Mouse (Mus musculus): ENCODE results near the gene Exosc3.
A peak's percentile ranks its signal among the peaks of the same experiment; 100 is the strongest.

Exosc3 gene

DNA sequence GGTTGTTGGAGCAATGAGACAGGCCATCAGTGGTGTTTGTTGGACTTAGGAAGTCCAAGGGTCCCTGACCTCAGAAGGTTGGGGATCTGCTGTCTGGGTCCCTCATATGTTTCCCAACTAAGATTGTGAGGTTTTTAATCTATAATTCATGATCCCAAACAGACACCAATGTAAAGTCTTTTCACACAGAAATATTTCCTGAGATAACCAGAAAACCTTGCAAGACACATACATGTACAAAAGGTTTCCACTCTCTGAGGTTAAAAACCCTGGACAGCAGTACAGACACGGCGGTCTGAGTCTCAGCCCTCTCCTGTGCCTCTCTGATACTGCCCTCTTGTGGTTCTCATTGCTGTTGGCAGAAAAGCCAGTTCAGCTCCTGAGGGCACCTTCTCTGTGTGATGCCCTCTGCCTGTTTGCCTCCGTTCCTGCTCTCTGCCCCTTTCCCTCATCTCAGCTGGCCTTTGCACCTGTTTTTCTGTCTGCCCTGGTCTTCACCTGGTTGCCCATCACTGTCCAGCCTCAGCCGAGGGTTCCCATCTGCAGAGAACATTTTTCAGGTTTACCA is 62.5 kb downstream of the Exosc3 start:
- DNase-seq: peak; percentile 84

DNA sequence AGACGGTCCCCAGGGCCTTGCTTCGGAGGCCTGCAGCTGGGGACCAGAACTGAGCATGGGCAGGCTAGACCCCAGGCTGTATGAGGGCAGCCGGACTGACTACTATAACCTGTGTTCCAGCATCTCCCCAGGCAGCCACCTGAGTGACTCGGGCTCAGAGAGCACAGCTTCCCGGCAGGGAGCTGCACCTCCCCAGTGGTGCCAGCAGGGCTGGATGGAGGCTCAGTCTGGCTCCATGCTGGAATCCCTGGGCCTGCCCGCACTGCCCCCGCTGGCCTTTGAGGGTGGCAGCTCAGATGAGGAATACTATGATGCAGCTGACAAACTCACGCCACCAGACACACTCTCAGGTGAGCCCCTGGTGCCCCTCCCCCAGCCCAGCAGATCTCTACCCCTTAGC is 63.2 kb downstream of the Exosc3 start:
- DNase-seq: no peak

DNA sequence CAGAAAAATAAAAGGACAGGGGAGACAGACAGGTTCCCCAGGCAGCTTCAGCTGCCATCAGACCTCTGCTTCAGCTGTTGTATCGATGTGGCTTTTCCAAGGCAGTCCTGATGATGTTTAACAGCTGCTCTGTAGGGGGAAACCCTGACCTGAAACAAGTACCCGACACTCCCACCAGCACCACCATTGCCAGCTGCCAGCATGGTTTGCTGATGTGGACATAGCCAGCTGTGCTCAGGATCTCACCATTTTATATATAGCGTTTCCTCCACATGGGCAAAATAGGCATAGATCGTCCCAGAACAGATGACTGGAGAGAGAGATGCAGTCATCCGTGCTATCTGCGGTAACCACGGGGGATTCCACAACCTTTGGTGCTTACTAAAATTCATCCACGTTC is 66.8 kb downstream of the Exosc3 start:
- DNase-seq: no peak

DNA sequence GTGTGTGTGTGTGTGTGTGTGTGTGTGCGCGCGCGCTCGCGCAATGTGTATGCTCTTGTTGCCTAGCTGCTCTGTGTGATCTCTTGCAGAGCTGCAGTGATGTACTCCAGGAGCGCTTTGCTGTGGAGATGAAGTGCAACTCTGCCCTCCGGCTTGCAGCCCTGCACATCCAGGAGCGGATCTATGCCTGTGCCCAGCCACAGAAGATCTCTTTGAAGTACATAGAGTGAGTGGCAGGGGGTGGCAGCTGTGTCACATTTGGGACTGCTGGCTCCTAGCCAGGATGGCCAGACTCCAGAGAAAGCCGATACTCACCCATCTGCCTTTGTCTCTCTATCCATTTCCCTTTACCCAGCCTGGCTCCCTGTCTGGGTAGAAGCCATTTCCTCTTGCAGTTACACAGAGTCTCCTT is 71.5 kb downstream of the Exosc3 start:
- peak; percentile 6 for DNase-seq

DNA sequence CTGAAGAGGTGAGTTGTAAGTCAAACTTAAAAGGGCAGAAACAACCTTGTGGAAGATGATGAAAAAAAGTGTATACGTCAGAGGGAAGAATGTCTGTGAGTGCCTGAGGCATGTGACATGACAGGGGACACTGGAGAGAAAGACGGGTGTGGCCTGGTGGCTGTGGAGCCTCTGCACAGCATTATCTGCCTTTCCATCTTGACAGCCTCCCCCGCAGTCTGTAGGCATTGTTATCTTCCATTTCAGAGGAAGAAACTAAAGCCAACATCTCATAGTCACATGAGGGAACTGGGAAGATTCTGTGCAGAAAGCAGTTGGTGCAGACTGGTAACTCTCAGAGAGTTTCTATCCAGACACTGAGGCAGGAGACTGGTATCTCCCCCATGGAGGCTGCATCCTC is 74.6 kb downstream of the Exosc3 start:
- peak; percentile 23 for DNase-seq

Data from lung, postnatal 36 days (tissue).